13 mouse cellular contexts compared by ENCODE assay signal in genomic region chr7:106235596-106235995, GRCm38 (mm10). TPM values are rescaled to one million over a fixed set of nuclear protein-coding genes. Genes with fewer than 3 reads are reported as not detected.
"Had no signal": no experiment of that assay in that cellular context is flagged by ENCODE, and none has a peak within 500 bp of the region (broad histone marks: within the 10 kb centered on the region; RNA-seq: fewer than 3 reads in every experiment).

No protein-coding gene starts in this region.

- H3K36me3 ChIP-seq: kidney, embryonic 15.5 days; limb, embryonic 13.5 days; midbrain, embryonic 10.5 days had no signal

- ATAC-seq: midbrain, embryonic 16.5 days had no signal

- H3K4me2 ChIP-seq: kidney, embryonic 15.5 days; limb, embryonic 13.5 days; lung, embryonic 14.5 days had no signal

- H3K9ac ChIP-seq: kidney, embryonic 15.5 days; limb, embryonic 13.5 days; lung, embryonic 14.5 days had no signal

- H3K27ac ChIP-seq: kidney, embryonic 15.5 days; limb, embryonic 13.5 days; midbrain, embryonic 10.5 days; stomach, postnatal 0 days had no signal

- H3K4me1 ChIP-seq: kidney, embryonic 15.5 days; limb, embryonic 13.5 days; midbrain, embryonic 10.5 days had no signal

- DNase-seq: kidney, adult 2 months; kidney, postnatal 14 days; left cerebral cortex, postnatal 4 days; lung, embryonic 14.5 days; lung, postnatal 10 days; lung, postnatal 4 days; thymus, postnatal 4 days had no signal

- H3K4me3 ChIP-seq: kidney, embryonic 15.5 days; limb, embryonic 13.5 days; midbrain, embryonic 10.5 days had no signal

- H3K27me3 ChIP-seq: kidney, embryonic 15.5 days; limb, embryonic 13.5 days had no signal

- H3K9me3 ChIP-seq: kidney, embryonic 15.5 days had no signal

RNA-seq across cellular contexts. Expression of gene Gvin1, which starts 20.5 kb away (rescaled TPM):
- total RNA-seq: layer of hippocampus, postnatal 14 days had no signal
- polyA plus RNA-seq: midbrain, embryonic 10.5 days had no signal
